Mouse (Mus musculus): Measurements from ENCODE around the gene Fam89b. TPM values are rescaled to one million over a fixed set of nuclear protein-coding genes. Genes with fewer than 3 reads are reported as not detected.
A peak's percentile ranks its signal among the peaks of the same experiment; 100 is the strongest.

Fam89b gene
- polyA plus RNA-seq, 1 experiment from 2014 or later = 192 TPM

GRCm38 (mm10) chr19:5713730-5714129, 15.7 kb downstream of the Fam89b start:
- H3K27ac ChIP-seq = no peak overlapping the region
- 9% methylated on average over 2 of the region's 2 CpGs for WGBS
- H3K9me3 ChIP-seq = no peaks in the 10 kb centered on the region
- peaks cover 43% of the 10 kb centered on the region for H3K4me1 ChIP-seq (replicated peaks)
- peaks cover 16% of the 10 kb centered on the region; the same call in 1 of the 2 replicates for H3K27me3 ChIP-seq (ENCODE audit: insufficient read depth, poor library complexity, severe bottlenecking)
- DNase-seq (ENCODE audit: low spot score) = no peak
- H3K36me3 ChIP-seq = peaks cover 74% of the 10 kb centered on the region
- H3K4me3 ChIP-seq = no peak overlapping the region

GRCm38 (mm10) chr19:5713255-5713654, 16.2 kb downstream of the Fam89b start:
- DNase-seq (ENCODE audit: low spot score) = no peak
- no peaks in the 10 kb centered on the region for H3K9me3 ChIP-seq
- H3K27me3 ChIP-seq (ENCODE audit: insufficient read depth, poor library complexity, severe bottlenecking) = peaks cover 16% of the 10 kb centered on the region; the same call in 1 of the 2 replicates
- 75% methylated on average over 5 of the region's 5 CpGs for WGBS
- H3K27ac ChIP-seq = no peak overlapping the region
- H3K36me3 ChIP-seq = peaks cover 74% of the 10 kb centered on the region
- H3K4me1 ChIP-seq (replicated peaks) = peaks cover 43% of the 10 kb centered on the region
- no peak overlapping the region for H3K4me3 ChIP-seq

GRCm38 (mm10) chr19:5711907-5712460, 17.5 kb downstream of the Fam89b start:
- WGBS = 92% methylated on average over 14 of the region's 14 CpGs
- Histone ChIP-seq H3K36me3 (peaks cover 74% of the 10 kb centered on the region), H3K9me3 (no peaks in the 10 kb centered on the region)

GRCm38 (mm10) chr19:5711218-5711617, 18.2 kb downstream of the Fam89b start:
- Histone ChIP-seq H3K36me3 (peaks cover 78% of the 10 kb centered on the region), H3K27me3 (ENCODE audit: insufficient read depth, poor library complexity, severe bottlenecking) (peaks cover 9% of the 10 kb centered on the region; the same call in 1 of the 2 replicates), H3K9me3 (no peaks in the 10 kb centered on the region), H3K4me3 (no peak overlapping the region), H3K4me1 (replicated peaks) (peaks cover 29% of the 10 kb centered on the region), H3K27ac (no peak overlapping the region)
- WGBS = 4% methylated on average over 3 of the region's 3 CpGs
- peak; percentile 64 for DNase-seq (ENCODE audit: low spot score)

More at GRCm38 (mm10) chr19:5711907-5712460, 17.5 kb downstream of the Fam89b start:
- Histone ChIP-seq H3K27me3 (ENCODE audit: insufficient read depth, poor library complexity, severe bottlenecking) (peaks cover 14% of the 10 kb centered on the region; the same call in 1 of the 2 replicates), H3K27ac (no peak overlapping the region), H3K4me3 (no peak overlapping the region), H3K4me1 (replicated peaks) (peaks cover 36% of the 10 kb centered on the region)
- DNase-seq (ENCODE audit: low spot score) = no peak

GRCm38 (mm10) chr19:5710581-5710980, 18.9 kb downstream of the Fam89b start:
- no peak for DNase-seq (ENCODE audit: low spot score)
- WGBS = 75% methylated on average over 8 of the region's 8 CpGs
- H3K4me1 ChIP-seq (replicated peaks) = peaks cover 22% of the 10 kb centered on the region
- H3K4me3 ChIP-seq = no peak overlapping the region
- peaks cover 79% of the 10 kb centered on the region for H3K36me3 ChIP-seq
- peaks cover 4% of the 10 kb centered on the region; the same call in 1 of the 2 replicates for H3K27me3 ChIP-seq (ENCODE audit: insufficient read depth, poor library complexity, severe bottlenecking)
- no peak overlapping the region for H3K27ac ChIP-seq
- no peaks in the 10 kb centered on the region for H3K9me3 ChIP-seq

GRCm38 (mm10) chr19:5710068-5710467, 19.4 kb downstream of the Fam89b start:
- WGBS = 92% methylated on average over 6 of the region's 6 CpGs
- Histone ChIP-seq H3K27ac (no peak overlapping the region), H3K4me3 (no peak overlapping the region), H3K9me3 (no peaks in the 10 kb centered on the region), H3K27me3 (ENCODE audit: insufficient read depth, poor library complexity, severe bottlenecking) (no peaks in the 10 kb centered on the region), H3K4me1 (replicated peaks) (peaks cover 19% of the 10 kb centered on the region), H3K36me3 (peaks cover 74% of the 10 kb centered on the region)
- DNase-seq (ENCODE audit: low spot score) = no peak

- Histone ChIP-seq H3K27ac (peak overlapping the region; percentile 35; the same call in 1 of the 2 replicates), H3K4me1 (replicated peaks) (peaks cover 10% of the 10 kb centered on the region), H3K27me3 (ENCODE audit: insufficient read depth, poor library complexity, severe bottlenecking) (no peaks in the 10 kb centered on the region), H3K9me3 (no peaks in the 10 kb centered on the region), H3K36me3 (peaks cover 82% of the 10 kb centered on the region), H3K4me3 (peak overlapping the region; percentile 3; the same call in 1 of the 2 replicates)
- 48% methylated on average over 10 of the region's 10 CpGs for WGBS
- DNase-seq (ENCODE audit: low spot score) = no peak
These were observed 24.5 kb downstream of the Fam89b start for GRCm38 (mm10) chr19:5704801-5705571.

GRCm38 (mm10) chr19:5704163-5704800, 25.2 kb downstream of the Fam89b start, which contains the start of gene Kcnk7:
Kcnk7 (plus strand) TSS chr19:5704367.
- H3K36me3 ChIP-seq = peaks cover 84% of the 10 kb centered on the region
- H3K4me1 ChIP-seq (replicated peaks) = peaks cover 10% of the 10 kb centered on the region
- no peaks in the 10 kb centered on the region for H3K27me3 ChIP-seq (ENCODE audit: insufficient read depth, poor library complexity, severe bottlenecking)
- no peak for DNase-seq (ENCODE audit: low spot score)
- WGBS = 78% methylated on average over 17 of the region's 17 CpGs
- peak within 1 kb of the TSS; percentile 3; the same call in 1 of the 2 replicates for H3K4me3 ChIP-seq
- H3K9me3 ChIP-seq = no peaks in the 10 kb centered on the region
- H3K27ac ChIP-seq = peak within 1 kb of the TSS; percentile 35; the same call in 1 of the 2 replicates

- WGBS = 9% methylated on average over 41 of the region's 41 CpGs
- H3K9me3 ChIP-seq = no peaks in the 10 kb centered on the region
- 0 out of 2 replicates have a peak overlapping the region, but pooled peaks have one; percentile 12 for H3K27ac ChIP-seq
- DNase-seq (ENCODE audit: low spot score) = peak; percentile 65
- H3K4me1 ChIP-seq (replicated peaks) = peaks cover 46% of the 10 kb centered on the region
- peak overlapping the region; percentile 48 for H3K4me3 ChIP-seq
- peaks cover 19% of the 10 kb centered on the region for H3K27me3 ChIP-seq (ENCODE audit: insufficient read depth, poor library complexity, severe bottlenecking)
- peaks cover 100% of the 10 kb centered on the region for H3K36me3 ChIP-seq
These were observed 33.5 kb downstream of the Fam89b start for GRCm38 (mm10) chr19:5695849-5696462.

GRCm38 (mm10) chr19:5693801-5694200, 35.7 kb downstream of the Fam89b start:
- Histone ChIP-seq H3K9me3 (no peaks in the 10 kb centered on the region), H3K36me3 (peaks cover 86% of the 10 kb centered on the region), H3K4me3 (no peak overlapping the region), H3K27me3 (ENCODE audit: insufficient read depth, poor library complexity, severe bottlenecking) (peaks cover 19% of the 10 kb centered on the region), H3K27ac (no peak overlapping the region), H3K4me1 (replicated peaks) (peaks cover 62% of the 10 kb centered on the region)
- DNase-seq (ENCODE audit: low spot score) = no peak
- 96% methylated on average over 6 of the region's 6 CpGs for WGBS

- Histone ChIP-seq H3K36me3 (peaks cover 78% of the 10 kb centered on the region), H3K4me1 (replicated peaks) (peaks cover 65% of the 10 kb centered on the region), H3K9me3 (no peaks in the 10 kb centered on the region), H3K27ac (peak overlapping the region; percentile 68), H3K4me3 (peak overlapping the region; percentile 90), H3K27me3 (ENCODE audit: insufficient read depth, poor library complexity, severe bottlenecking) (peaks cover 19% of the 10 kb centered on the region)
- no peak for DNase-seq (ENCODE audit: low spot score)
- 80% methylated on average over 10 of the region's 10 CpGs for WGBS
These were observed 36.5 kb downstream of the Fam89b start for GRCm38 (mm10) chr19:5692913-5693396.

Measured in hindbrain, embryonic 10.5 days (tissue).